Mouse (Mus musculus) granulocyte monocyte progenitor cell, adult 5-6 weeks (primary cell): Measurements from ENCODE around the gene Olfr764-ps1. TPM values are rescaled to one million over a fixed set of nuclear protein-coding genes. Genes with fewer than 3 reads are reported as not detected.
"Not testable (repeated sequence)": the region's sequence is repeated elsewhere in the genome, so short reads cannot be mapped to it uniquely, and the experiment has no call there.

Experiments used
- ATAC-seq: replicated peaks from 2 replicates; pipeline ENCODE4 v1.8.0; 2016; ENCODE audit warnings: mild to moderate bottlenecking, moderate TSS enrichment, inconsistent platforms; ENCODE audit not compliant: poor library complexity, severe bottlenecking
- total RNA-seq, 2 experiments: library from RNA; stranded (forward) in 1 of 2; stranded (reverse) in 1 of 2; fragments of 200-712, 200-1000 nt in 1 of 2; fragments of >200 nt in 1 of 2; fragmentation: Nextera tagmentation in 1 of 2; gene quantifications; 2 replicates each; pipeline ENCODE4 v1.2.3; 2014 to 2017

Gene Olfr764-ps1
- not detected in 2 replicates for total RNA-seq (2014; fragmentation: Nextera tagmentation)
- total RNA-seq (2017): not detected in 2 replicates

- no peak for ATAC-seq
Measured at GRCm38 (mm10) chr10:129039796-129040195, at the start of gene Olfr764-ps1. Gene Olfr764-ps1 (minus strand): TSS chr10:129039896.

- not testable (repeated sequence) for ATAC-seq
Measured at GRCm38 (mm10) chr10:129082810-129083209, 43.1 kb upstream of the Olfr764-ps1 start, which contains the start of gene Olfr767. Gene Olfr767 (minus strand): TSS chr10:129082910.

GRCm38 (mm10) chr10:129068877-129069276 lies 29.2 kb upstream of the Olfr764-ps1 start, which contains the start of gene Olfr766-ps1:
Gene Olfr766-ps1 (minus strand): TSS chr10:129068977.
- ATAC-seq: no peak

GRCm38 (mm10) chr10:129049898-129050297 lies 10.2 kb upstream of the Olfr764-ps1 start, which contains the start of gene Olfr765:
Gene Olfr765 (minus strand): TSS chr10:129049998.
- ATAC-seq: not testable (repeated sequence)

- no peak for ATAC-seq
Measured at GRCm38 (mm10) chr10:129028343-129028742, 11.4 kb downstream of the Olfr764-ps1 start.

GRCm38 (mm10) chr10:129026018-129026662 lies 13.6 kb downstream of the Olfr764-ps1 start:
- ATAC-seq: peak; percentile 76

- ATAC-seq: no peak
Measured at GRCm38 (mm10) chr10:129023319-129023718, 16.4 kb downstream of the Olfr764-ps1 start.

- no peak for ATAC-seq
Measured at GRCm38 (mm10) chr10:129014477-129014876, 25.2 kb downstream of the Olfr764-ps1 start.

- peak; percentile 79 for ATAC-seq
Measured at GRCm38 (mm10) chr10:129011511-129011910, 28.2 kb downstream of the Olfr764-ps1 start.

GRCm38 (mm10) chr10:129010288-129010841 lies 29.3 kb downstream of the Olfr764-ps1 start, which contains the start of gene Olfr763:
Gene Olfr763 (plus strand): TSS chr10:129010791.
- ATAC-seq: no peak

GRCm38 (mm10) chr10:129004032-129004920 lies 35.4 kb downstream of the Olfr764-ps1 start:
- ATAC-seq: no peak

- no peak for ATAC-seq
Measured at GRCm38 (mm10) chr10:128996523-128997040, 43.1 kb downstream of the Olfr764-ps1 start.

GRCm38 (mm10) chr10:128995796-128996195 lies 43.9 kb downstream of the Olfr764-ps1 start:
- ATAC-seq: no peak

- peak; percentile 63 for ATAC-seq
Measured at GRCm38 (mm10) chr10:128990994-128991393, 48.7 kb downstream of the Olfr764-ps1 start.

GRCm38 (mm10) chr10:128990129-128990850 lies 49.4 kb downstream of the Olfr764-ps1 start:
- ATAC-seq: peak; percentile 76

GRCm38 (mm10) chr10:128989131-128989530 lies 50.6 kb downstream of the Olfr764-ps1 start, which contains the start of gene Olfr9:
Gene Olfr9 (plus strand): TSS chr10:128989431.
- not testable (repeated sequence) for ATAC-seq
